Mouse (Mus musculus) right cerebral cortex, postnatal 14 days (tissue): ENCODE measurements around the gene Lpar2.

Experiments
- DNase-seq: peaks from one replicate; pipeline ENCODE4 v3.0.0; 2022

The Lpar2 gene

DNA sequence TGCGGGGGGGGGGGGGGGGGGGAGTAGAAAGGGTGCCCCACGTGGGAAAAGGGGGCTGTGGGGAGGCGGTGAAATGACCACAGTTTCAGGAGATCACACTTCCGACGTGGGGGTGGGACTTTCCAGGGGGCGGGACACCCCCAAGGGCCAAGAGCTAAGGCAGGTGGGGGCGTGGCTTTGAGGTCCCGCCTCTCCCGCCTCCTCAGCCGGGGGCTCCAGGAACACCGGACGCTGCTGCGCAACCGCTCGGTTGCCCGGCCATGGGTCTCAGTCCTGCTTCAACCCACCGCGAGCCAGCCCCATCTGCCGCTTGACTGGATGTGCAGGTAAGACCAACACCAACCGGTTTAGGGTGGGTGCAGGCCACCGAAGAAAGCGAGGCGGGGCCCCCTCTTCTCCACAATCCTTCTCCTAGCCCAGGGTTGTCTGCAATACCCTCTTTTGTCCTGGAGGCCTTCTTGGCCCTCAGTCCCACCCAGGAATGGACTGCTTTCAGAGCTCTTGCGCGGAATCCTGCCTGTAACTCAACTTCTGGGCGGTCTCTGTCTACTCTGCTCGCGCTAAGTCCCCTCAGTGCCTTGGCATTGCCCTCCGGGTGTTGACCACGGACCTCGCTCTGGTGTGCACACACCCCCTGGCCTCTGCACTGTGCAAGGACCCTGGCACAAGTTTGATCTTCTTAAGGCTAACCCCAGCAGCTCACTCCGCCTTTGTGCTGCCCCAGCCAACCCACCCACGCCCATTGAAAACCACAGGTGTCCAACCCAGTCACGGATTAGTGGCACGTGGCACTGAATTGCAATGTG is at the start of gene Lpar2:
Gene Lpar2 (plus strand): TSS at position 44 of the 806 bp plus-strand sequence.
- DNase-seq: no peak

DNA sequence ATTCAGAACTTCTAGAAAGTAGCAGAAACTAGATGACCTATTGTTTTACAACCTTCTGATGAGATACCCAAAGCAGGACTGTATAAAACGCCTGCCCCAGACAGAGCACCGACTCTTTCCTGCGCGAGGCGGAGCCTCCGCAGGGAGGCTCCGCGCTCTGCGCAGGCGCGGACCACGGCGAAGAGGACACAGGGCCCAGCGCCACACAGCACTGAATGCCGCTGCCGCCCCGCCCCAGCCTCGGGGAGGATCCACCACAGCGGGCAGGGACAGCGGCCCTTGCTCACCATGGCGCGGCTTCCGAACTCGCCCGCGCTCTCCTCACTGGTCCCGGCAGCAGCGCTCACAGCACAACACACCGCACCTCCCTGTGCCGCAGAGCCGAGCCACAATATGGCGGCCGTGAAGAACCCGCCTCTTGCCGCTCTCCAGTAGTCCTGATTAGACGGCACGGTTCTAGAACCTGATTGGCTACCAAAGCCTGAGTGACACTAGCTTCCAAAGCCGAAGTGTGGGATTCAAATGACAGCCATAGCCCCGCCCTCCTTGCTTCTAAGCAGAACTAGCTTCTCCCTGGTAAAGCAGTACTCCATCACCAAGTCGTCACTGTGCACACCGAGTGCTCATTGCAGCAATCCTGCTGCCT is 47.6 kb upstream of the Lpar2 start, which contains the start of gene Gm20422:
Gene Gm20422 (minus strand): TSS at position 384 of the 646 bp plus-strand sequence.
- DNase-seq: peak; percentile 82

GRCm38 (mm10) chr8:69775149-69775534 is 47.1 kb upstream of the Lpar2 start:
- no peak for DNase-seq

- DNase-seq: no peak
These were observed 45.1 kb upstream of the Lpar2 start for GRCm38 (mm10) chr8:69777111-69777510.

- no peak for DNase-seq
These were observed 33.1 kb upstream of the Lpar2 start for GRCm38 (mm10) chr8:69789105-69789504.

DNA sequence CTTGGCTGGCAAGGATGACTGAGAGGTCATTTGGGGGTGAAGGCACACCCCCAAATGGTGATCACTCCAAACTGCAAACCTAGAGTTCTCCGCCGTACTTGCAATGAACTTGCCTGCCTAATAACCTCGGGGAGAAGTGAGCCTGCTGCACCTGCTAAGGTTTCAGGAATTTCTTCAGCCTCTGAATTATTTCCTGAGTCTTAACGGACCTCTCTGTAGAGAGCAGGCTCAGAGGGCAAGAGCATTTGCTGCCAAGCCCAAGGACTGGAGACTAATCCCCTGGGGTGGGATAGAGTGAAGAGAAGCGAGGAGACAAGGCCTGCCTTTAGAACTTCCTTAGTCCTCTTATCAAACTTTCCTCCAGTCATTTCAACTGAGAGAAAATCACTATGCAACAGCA is 32.5 kb upstream of the Lpar2 start:
- no peak for DNase-seq

DNA sequence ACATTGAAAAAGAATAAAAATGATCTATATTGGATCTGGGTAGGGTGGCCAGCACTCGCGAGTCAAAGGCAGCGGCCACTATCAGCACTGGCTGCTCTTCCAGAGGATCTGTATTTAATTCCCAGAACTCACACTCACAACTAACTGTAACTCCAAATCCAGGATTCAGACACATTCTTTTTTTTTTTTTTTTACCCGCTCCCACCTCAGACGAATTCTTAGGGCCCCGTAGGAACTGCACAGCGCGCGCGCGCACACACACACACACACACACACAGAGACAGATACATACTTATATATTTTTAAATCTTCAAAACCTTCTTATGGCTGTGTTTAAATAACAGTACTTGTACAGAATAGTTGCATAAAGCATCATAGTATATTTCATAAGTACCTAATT is 31.9 kb upstream of the Lpar2 start:
- DNase-seq: no peak

DNA sequence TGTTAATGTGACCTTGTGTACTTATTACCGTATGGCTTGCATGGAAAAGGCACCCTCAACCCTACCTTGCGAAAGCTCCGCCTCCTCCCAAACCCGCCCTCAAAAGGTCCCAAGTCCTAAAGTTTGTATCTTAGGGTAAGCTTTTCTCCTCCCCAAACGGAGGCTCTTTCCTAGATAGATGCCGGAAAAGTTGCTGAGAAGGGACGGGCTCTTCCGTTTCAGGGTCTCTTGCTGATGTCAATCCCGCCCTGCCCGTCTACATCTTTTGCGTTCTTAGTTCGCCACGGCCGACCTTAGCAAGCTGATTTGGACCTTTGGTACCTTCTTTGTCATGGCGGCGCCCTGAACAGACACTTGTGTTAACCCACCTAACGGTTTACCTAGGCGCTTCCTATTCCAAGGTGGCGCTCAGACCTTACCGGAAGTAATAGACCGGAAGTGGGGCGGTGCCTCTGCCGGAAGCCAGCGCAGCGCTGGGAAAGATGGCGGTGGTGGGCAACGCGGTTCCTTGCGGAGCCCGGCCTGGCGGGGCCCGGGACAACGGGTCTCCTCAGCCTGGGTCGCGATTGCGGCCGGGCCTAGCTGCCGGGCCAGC is 31.4 kb upstream of the Lpar2 start, which contains the start of the genes Atp13a1 and Zfp866:
Gene Atp13a1 (plus strand): TSS at position 391 of the 595 bp plus-strand sequence.
Gene Zfp866 (minus strand): TSS at position 406 of the 595 bp plus-strand sequence.
- DNase-seq: peak; percentile 85

DNA sequence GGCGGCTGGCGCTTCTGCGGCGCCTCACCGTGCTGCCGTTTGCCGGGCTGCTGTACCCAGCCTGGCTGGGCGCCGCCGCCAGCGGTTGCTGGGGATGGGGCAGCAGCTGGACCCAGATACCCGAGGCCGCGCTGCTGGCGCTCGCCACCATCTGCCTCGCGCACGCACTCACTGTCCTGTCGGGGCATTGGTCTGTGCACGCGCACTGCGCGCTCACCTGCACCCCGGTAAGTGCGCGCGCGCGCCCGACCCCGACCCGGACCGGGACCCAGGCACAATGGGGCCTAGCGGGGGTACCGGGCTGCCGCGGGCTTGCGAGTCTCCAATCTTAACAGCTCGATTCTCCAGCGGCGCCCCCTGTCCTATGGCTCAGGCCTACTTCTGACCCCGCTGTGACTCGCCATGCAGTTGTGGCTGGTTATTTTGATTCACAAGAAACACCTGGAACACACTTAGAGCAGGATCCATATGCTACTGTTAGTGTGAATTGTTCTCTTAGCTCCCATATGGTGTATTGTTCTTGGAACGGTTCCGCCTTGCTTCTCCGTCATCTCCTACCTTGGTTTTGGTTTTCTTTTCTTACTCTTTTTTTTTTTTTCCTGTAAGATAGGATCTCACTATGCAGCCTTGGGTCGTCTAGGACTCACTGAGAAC is 30.7 kb upstream of the Lpar2 start:
- DNase-seq: peak; percentile 35

DNA sequence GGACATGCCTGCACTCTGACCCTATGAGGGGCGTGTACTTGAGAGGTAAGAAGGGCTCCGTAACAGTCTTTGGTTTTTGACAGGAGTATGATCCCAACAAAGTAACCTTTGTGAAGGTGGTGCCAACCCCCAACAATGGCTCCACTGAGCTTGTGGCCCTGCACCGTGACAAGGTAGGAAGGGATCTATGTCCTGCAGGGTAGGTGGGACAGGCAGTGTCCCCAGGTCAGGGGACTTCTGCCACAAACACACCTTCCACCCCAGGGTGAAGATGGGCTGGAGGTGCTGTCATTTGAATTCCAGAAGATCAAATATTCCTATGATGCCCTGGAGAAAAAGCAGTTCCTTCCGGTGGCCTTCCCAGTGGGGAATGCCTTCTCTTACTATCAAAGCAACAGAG is 28.6 kb upstream of the Lpar2 start:
- DNase-seq: no peak

DNA sequence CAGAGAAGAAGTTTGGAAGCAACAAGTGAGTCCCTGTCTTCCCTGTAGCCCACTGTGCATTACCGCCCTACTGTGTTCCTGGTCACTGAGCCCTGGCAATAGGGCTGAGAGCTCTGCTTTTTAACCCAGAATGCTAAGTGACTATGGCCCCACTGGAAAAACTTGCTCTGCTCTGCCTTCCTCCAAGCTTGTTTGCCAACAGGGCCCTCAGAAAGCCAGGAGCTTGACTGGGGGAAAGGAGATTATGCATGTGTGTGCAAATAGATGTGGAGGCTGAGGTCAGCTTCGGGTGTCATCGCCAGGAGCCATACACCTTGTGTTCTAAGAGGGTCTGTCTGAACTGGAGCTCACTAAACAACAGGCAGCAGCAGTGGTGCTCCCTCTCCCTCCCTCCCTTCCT is 28.1 kb upstream of the Lpar2 start:
- DNase-seq: no peak

DNA sequence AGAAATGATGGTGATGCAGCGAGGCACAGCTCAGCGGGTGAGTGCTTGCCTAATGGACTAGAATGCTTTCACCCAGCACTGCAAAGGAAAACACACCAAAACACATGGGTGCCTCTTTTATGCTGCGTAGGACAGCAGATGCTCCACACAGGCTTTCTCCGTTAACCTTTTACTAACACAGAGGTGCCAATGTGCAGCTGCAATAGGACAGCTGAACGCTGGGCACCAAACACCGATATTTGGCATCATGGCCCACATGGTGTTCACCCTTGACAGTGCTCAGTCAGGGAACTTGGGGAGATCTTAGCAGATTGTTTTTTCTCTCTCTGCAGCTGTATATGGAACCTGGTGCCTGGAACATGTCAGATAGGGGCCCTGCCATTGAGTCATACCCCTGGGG is 27.3 kb upstream of the Lpar2 start:
- DNase-seq: no peak

DNA sequence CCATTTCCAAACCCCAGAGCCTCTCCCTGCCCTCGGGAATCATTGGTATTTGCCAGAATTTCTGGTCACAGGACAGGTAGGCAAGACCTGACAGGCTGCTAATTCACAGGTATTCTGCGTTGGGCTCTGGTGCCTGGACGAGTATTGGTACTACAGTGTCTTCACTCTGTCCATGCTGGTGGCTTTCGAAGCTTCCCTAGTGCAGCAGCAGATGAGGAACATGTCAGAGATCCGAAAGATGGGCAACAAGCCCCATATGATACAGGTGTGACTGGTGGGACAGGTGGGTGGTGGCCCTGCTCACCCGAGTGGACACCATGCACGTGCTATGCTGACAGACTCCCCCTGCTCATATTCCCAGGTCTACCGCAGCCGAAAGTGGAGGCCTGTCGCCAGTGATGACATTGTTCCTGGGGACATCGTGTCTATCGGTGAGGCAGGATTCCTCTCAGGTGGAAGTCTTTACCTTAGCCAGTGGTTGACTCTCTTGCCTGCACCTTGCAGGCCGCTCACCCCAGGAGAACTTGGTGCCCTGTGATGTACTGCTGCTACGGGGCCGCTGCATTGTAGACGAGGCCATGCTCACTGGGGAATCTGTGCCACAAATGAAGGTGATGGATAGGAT is 25.4 kb upstream of the Lpar2 start:
- no peak for DNase-seq

- DNase-seq: no peak
These were observed 24.6 kb upstream of the Lpar2 start for GRCm38 (mm10) chr8:69797661-69798060.

DNA sequence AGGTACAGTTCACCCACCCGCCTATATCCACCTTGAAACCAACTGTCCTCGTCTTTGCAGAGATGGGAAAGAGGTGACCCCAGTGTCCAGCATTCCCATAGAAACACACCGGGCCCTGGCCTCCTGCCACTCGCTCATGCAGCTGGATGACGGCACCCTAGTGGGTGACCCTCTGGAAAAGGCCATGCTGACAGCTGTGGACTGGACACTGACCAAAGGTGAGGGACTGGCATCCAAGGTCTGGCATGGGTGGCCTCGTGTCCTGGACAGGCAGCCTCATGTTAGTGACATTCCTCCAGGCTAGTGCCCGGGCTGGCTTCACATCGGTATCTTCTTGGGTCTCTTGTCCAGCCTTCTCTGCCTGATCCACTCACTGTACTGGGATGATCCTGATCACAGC is 23.0 kb upstream of the Lpar2 start:
- DNase-seq: no peak

GRCm38 (mm10) chr8:69799946-69800345 is 22.3 kb upstream of the Lpar2 start:
- DNase-seq: no peak

DNA sequence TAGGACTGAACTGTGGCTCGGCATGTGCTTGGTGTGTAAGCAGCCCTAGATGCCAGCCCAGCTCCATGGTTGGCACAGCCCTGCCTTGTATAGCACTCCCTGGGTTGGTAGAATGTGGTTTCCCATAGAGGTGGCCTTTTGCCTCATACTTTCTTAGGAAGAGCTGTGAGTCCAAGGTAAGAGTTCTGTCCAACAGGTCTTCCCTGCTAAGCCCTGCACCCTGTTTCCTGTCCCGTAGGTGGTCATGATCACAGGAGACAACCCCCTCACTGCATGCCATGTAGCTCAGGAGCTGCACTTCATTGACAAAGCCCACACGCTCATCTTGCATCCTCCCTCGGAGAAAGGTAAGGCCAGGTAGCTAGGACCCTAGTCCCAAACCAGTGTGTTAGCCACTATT is 20.4 kb upstream of the Lpar2 start:
- DNase-seq: no peak

GRCm38 (mm10) chr8:69802216-69802615 is 20.0 kb upstream of the Lpar2 start:
- no peak for DNase-seq

- DNase-seq: no peak
These were observed 18.9 kb upstream of the Lpar2 start for GRCm38 (mm10) chr8:69803366-69803765.

DNA sequence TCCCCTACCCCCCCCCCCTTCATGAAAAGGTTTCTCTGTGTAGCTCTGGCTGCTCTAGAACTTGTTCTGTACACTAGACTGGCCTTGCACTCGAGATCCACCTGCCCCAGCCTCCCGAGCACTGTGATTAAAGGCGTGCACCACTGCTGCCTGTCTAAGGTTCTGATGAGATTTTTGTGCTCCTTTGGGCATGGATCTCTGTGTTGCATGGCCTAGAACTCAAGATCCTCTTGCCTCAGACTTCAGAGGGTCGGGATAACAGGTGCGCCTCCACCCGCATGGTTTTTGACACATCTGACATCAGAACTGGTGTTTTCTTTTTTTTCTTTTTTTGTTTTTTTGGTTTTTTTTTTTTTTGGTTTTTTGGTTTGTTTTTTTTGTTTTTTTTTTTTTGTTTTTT is 17.7 kb upstream of the Lpar2 start:
- no peak for DNase-seq

- DNase-seq: no peak
These were observed 17.1 kb upstream of the Lpar2 start for GRCm38 (mm10) chr8:69805086-69805485.

DNA sequence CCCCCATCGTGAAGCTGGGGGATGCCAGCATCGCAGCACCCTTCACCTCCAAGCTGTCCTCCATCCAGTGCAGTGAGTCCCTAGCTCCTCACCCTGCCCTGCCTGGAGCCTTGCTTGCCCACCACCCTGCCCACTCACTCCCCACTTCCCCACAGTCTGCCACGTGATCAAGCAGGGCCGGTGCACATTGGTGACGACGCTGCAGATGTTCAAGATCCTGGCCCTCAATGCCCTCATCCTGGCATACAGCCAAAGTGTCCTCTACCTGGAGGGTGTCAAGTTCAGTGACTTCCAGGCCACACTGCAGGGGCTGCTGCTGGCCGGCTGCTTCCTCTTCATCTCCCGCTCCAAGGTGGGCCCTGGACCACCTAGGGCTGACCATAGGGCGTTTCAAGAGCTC is 16.7 kb upstream of the Lpar2 start:
- DNase-seq: peak; percentile 12

DNA sequence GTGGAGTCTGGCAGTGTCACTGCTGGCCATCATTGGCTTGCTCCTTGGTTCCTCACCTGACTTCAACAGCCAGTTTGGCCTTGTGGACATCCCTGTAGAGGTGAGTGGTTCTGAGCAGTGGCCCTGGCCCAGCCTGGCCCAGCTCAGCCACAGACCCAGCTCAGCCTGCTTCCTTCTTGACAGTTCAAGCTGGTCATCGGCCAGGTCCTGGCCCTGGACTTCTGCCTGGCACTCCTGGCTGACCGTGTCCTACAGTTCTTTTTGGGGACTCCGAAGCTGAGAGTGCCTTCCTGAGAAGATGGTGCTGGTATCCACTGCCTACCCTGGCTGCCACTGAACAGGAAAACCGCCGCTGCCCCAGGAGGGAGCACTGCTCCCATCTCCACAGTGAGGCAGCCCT is 15.0 kb upstream of the Lpar2 start:
- DNase-seq: peak; percentile 8
